Comparison of ENCODE assay signal across 8 mouse cellular contexts in genomic region chr19:37208986-37209385, GRCm38 (mm10). TPM values are rescaled to one million over a fixed set of nuclear protein-coding genes. Genes with fewer than 3 reads are reported as not detected.
DNase-seq lines count a peak whose midpoint lies in the region; ATAC-seq and TF ChIP-seq lines count a peak whose summit lies in the region.

No protein-coding gene starts in this region.

- H3K4me3 ChIP-seq in lung, adult 2 months (replicated peaks; ENCODE audit: extremely low read depth, low read depth, low read length), result peak overlapping the region; percentile 11
- peak overlapping the region; percentile 100 for H3K4me3 ChIP-seq in embryonic facial prominence, embryonic 13.5 days
- peak overlapping the region; percentile 100 for H3K4me3 ChIP-seq in neural tube, embryonic 15.5 days (replicated peaks)

- TF ChIP-seq POLR2A in lung, adult 2 months (IDR thresholded peaks at IDR 0.05; ENCODE audit: borderline replicate concordance, extremely low read depth, low read depth, low read length), result no peak

- no peak for DNase-seq in lung, adult 2 months
- DNase-seq in lung, postnatal 25 days (ENCODE audit: low spot score), result no peak
- peak; percentile 51 for DNase-seq in large intestine, adult 2 months (ENCODE audit: low read depth, low spot score)
- DNase-seq in ovary, adult 18-20 months (ENCODE audit: low spot score), result no peak
- no peak for DNase-seq in urinary bladder, postnatal 36 days (ENCODE audit: low spot score in 2 of 2)

- H3K9ac ChIP-seq in embryonic facial prominence, embryonic 13.5 days, result peak overlapping the region; percentile 99
- peak overlapping the region; percentile 98 for H3K9ac ChIP-seq in neural tube, embryonic 15.5 days (replicated peaks)

- H3K27me3 ChIP-seq in embryonic facial prominence, embryonic 13.5 days, result no peaks in the 10 kb centered on the region
- no peaks in the 10 kb centered on the region for H3K27me3 ChIP-seq in neural tube, embryonic 15.5 days (replicated peaks)

- no peak overlapping the region for H3K27ac ChIP-seq in embryonic facial prominence, embryonic 13.5 days
- no peak overlapping the region for H3K27ac ChIP-seq in neural tube, embryonic 15.5 days (replicated peaks)

- H3K36me3 ChIP-seq in embryonic facial prominence, embryonic 13.5 days, result peaks cover 32% of the 10 kb centered on the region
- H3K36me3 ChIP-seq in neural tube, embryonic 15.5 days, result peaks cover 19% of the 10 kb centered on the region

- no peaks in the 10 kb centered on the region for H3K9me3 ChIP-seq in embryonic facial prominence, embryonic 13.5 days
- H3K9me3 ChIP-seq in neural tube, embryonic 15.5 days (replicated peaks), result no peaks in the 10 kb centered on the region

- no peak for TF ChIP-seq CTCF in lung, adult 2 months (IDR thresholded peaks at IDR 0.05; ENCODE audit: insufficient read depth, low read length)

- WGBS in lung, adult 2 months, result 34% methylated on average over 7 of the region's 7 CpGs
- WGBS in embryonic facial prominence, embryonic 13.5 days, result 82% methylated on average over 7 of the region's 7 CpGs
- WGBS in large intestine, adult 2 months, result 18% methylated on average over 7 of the region's 7 CpGs
- 71% methylated on average over 7 of the region's 7 CpGs for WGBS in neural tube, embryonic 15.5 days

- ATAC-seq in embryonic facial prominence, embryonic 13.5 days (ENCODE audit: insufficient number of reproducible peaks, insufficient read depth, low FRiP score, low TSS enrichment, low read depth), result no peak
- no peak for ATAC-seq in neural tube, embryonic 15.5 days (ENCODE audit: low FRiP score)
- ATAC-seq in cerebellum, adult (ENCODE audit: insufficient number of reproducible peaks, low FRiP score, low TSS enrichment), result no peak

- H3K4me2 ChIP-seq in embryonic facial prominence, embryonic 13.5 days, result peak overlapping the region; percentile 89
- peak overlapping the region; percentile 87 for H3K4me2 ChIP-seq in neural tube, embryonic 15.5 days

- peaks cover 7% of the 10 kb centered on the region; the same call in 1 of the 2 replicates for H3K4me1 ChIP-seq in lung, adult 2 months (ENCODE audit: control insufficient read depth, insufficient read depth, low read length)
- H3K4me1 ChIP-seq in embryonic facial prominence, embryonic 13.5 days, result peaks cover 18% of the 10 kb centered on the region
- H3K4me1 ChIP-seq in neural tube, embryonic 15.5 days, result peaks cover 22% of the 10 kb centered on the region

RNA-seq across cellular contexts. Expression of gene Cpeb3, which starts 0.6 kb away (rescaled TPM):
- 6.8 and 11.5 TPM in 2 replicates for polyA plus RNA-seq in lung, adult 2 months (2012; rRNA removed)
- polyA plus RNA-seq in embryonic facial prominence, embryonic 13.5 days (2015; fragmentation: Nextera tagmentation; extraction: Ambion mirVana), result 1.4 and 1.7 TPM in 2 replicates
- 1.1 and 2.6 TPM in 2 replicates for polyA plus RNA-seq in large intestine, adult 2 months (2012; rRNA removed)
- polyA plus RNA-seq in neural tube, embryonic 15.5 days (2015; fragmentation: Nextera tagmentation; extraction: Ambion mirVana), result 11.0 and 12.0 TPM in 2 replicates

RNA-seq across cellular contexts. Expression of gene March5, which starts 1.6 kb away (rescaled TPM):
- polyA plus RNA-seq in lung, adult 2 months (2012; rRNA removed), result 26.6 and 28.8 TPM in 2 replicates
- polyA plus RNA-seq in embryonic facial prominence, embryonic 13.5 days (2015; fragmentation: Nextera tagmentation; extraction: Ambion mirVana), result 104 and 111 TPM in 2 replicates
- 20.1 and 27.4 TPM in 2 replicates for polyA plus RNA-seq in large intestine, adult 2 months (2012; rRNA removed)
- 98.7 and 104 TPM in 2 replicates for polyA plus RNA-seq in neural tube, embryonic 15.5 days (2015; fragmentation: Nextera tagmentation; extraction: Ambion mirVana)

Comparison
In these comparisons a context has a peak if more than half of its experiments do, and no peak if none do; other contexts are left out.
1. H3K4me3 ChIP-seq: peak in every context shown above with its lines; median percentile 100 in embryonic facial prominence, embryonic 13.5 days; 100 in neural tube, embryonic 15.5 days; 11 in lung, adult 2 months.